Mouse (Mus musculus) retina, postnatal 1 day (tissue): ENCODE data around the gene Runx2.

Source experiments
- DNase-seq: peaks from one replicate; pipeline ENCODE4 v3.0.0-alpha.2; 2012

Gene Runx2

DNA sequence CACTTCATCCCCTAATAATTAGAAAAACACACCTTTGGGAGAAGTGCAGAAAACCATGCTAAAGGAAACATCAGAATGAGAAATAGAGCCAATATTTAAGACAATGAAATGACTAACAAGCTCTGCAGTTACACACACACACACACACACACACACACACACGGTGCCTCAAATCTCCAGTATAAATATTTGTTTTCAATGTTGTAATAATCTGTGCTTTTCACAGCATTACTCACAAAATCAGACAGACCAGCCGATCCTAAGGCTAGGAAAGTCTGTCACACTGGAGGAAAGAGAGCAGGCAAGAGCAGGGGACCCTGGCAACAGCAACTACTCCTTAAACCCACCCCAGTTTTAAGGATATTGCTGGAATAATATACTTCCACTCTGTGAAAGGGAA, 196.9 kb downstream of the Runx2 start:
- no peak for DNase-seq

DNA sequence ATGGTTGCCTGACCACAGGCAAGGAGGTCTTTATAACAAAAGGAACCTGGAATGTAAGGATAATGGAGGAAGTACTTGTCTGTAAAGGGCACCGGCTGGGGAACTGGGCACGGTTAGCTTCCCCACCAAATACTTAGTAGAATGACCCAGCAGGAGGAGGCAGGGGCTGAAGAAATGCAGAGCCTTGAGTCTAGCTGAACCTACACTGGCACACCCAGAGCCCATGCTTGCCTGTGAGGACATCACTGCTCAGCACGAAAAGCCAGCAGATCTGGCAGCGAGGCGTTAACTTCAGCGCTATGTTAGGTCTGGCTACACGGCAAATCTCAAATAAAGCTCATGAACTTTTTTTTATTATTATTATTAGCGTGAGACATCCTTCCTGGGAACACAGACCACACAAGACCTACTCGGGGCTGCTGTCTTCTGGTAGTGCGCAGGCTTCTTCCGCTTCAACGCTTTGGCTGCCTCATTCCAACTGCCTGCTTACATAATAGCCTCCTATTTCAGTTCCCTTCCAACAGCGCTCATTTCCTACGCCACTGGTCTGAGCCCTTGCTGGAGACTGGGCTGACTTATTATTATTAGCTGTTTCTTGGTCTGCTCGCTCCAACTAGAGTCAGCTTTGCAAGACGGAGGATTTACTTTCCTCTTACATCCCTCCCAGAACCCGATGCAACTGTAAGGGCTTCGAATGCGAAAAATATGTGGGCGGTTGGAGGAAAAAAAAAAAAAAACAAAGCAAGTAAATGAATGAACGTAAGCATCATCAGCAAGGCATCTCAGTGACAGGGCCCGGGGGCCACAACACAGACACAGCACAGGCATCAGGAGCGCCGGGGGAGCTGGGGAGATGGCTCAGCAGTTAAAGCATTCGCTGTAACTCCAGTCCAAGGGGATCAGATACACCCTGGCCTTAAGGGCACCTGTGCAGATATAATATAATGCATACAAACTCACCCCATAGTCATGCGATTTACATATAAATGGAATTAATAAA, 200.6 kb downstream of the Runx2 start:
- peak; percentile 82 for DNase-seq

DNA sequence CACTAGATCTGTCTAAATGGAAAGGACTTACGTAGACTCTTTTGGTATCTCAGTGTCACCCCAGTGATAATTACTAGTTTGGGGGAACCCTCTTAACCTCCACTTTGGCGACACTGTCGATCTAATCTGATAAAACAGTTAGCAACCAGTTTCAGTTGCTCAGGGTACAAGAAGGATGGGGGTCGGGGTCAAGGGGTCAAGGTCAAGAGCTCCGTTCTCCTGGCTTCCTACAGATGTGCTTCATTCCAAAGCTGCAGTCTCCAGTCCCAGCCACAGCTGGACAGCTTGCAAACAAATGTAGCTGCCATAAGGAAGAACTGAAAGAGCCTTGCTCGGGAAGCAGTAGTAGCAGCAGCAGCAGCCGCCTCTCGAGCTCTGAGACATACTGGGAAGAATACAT, 202.0 kb downstream of the Runx2 start:
- no peak for DNase-seq

DNA sequence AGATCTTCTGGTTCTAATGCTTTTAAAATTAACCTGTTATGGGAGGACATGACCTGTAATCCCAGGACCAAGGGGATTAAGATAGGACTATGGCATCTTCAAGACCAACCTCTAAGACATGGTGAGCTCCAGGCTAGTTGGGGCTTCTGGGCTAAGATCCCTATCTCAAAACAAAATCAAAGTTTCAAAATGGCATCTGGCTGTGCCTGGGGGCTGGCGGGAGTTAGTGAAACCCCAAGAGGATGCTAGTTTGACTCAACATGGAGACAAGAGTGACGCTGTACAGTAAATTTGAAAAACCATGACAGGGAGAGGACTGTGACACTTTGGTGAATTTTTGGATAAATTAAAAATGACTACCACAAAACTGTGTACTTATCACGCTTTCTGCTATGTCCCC, 202.6 kb downstream of the Runx2 start:
- no peak for DNase-seq

DNA sequence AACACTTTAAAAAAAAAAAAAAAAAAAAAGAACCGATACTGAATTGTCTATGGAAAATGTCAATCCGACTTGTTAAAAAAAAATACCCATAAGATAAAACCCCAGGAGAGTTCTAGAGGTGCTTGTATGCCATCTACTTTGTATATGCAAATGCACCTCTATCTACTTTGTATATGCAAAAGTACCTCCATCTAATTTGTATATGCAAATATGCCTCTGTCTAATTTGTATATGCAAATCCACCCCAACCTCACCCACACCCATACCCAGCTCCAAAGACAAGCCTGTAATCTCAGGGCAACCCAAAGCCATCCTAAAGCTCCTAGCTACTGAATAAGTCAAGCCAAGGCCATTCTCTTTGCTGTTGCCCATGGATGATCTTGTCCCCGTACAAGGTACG, 203.1 kb downstream of the Runx2 start:
- no peak for DNase-seq

DNA sequence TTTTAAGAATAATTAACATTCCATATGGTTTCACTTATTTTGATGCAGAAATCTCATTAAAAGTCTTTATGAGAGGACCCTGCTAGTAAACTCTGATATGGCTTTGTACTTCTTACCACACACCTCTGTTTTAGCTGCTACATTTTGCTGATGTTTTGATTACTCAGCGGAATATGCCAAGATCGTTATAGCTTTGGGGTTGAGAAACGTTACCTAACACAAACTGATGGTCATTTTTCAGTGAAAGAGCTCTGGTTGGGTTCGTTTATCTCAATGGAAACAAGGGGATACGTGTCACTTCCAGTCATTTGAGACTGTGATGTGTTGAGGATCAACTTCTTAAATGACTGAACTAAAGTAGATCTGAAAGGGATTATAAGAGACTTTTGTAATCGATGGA, 203.8 kb downstream of the Runx2 start:
- no peak for DNase-seq

DNA sequence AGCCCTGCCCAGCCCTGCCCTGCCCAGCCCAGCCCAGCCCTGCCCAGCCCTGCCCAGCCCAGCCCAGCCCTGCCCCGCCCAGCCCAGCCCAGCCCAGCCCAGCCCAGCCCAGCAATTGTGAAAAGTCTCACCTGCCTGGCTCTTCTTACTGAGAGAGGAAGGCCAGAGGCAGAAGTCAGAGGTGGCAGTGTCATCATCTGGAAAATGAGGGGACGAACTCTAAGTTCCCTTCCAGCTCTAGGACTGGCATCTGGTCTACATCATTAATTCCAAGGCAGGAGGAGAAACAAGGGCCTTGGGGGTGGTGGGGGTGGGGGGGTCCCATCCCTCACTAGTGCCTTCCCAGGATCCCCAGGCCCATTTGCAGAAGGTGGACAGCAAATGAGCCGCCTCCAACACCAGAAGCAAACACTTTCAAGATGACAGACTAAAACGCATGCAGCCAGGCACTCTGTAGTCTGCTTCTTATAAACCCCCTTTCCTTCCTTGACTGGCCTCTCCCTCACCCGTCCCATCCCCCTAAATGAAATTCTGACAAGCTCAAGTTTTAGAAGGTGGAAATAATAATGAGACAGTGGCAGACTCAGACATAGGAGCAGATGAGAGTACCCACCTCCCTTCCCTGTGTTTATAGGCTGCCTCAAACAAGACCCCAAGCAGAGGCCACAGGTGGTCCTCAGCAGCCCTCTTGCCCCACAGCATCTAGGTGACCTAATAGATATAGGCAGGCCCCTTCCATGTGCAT, 204.5 kb downstream of the Runx2 start:
- DNase-seq = no peak

DNA sequence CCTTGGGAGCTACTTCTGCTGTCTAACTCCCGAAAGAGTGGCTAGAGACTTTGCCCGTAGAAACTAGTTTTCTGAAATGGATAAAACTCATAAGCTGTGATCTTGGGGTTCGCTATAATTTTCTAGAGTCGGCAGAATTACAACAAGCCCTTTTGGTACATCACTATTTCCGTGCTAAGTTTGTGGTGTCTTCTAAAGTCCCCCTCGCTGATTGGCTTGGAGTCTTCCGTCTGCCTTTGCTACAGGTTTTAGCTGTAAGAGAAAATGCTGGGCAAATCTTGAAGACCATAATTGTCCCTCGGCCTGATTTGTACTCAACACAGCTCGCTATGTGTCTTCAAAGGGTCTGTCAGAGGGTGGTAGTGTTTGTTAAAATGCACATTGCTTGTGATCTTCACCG, 205.2 kb downstream of the Runx2 start:
- no peak for DNase-seq

DNA sequence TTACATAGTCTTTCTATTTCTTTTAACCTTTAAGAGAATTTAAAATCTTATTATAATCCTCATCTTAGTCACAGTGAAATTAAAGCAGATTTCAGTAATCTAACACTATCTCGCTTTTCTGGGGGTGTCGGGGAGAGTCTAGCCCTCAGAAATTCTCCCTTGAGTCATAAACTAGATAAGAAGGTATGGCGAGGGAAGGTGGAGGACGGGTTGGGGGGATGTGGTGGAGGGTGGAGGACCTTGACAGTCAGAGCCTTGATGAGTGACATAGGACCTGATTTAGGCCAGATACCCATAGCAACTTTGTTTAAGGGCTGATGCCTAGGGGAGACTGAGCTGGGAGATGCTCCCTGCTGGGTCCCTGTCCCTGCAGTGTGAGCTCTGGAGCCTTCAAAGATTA, 205.7 kb downstream of the Runx2 start:
- no peak for DNase-seq

DNA sequence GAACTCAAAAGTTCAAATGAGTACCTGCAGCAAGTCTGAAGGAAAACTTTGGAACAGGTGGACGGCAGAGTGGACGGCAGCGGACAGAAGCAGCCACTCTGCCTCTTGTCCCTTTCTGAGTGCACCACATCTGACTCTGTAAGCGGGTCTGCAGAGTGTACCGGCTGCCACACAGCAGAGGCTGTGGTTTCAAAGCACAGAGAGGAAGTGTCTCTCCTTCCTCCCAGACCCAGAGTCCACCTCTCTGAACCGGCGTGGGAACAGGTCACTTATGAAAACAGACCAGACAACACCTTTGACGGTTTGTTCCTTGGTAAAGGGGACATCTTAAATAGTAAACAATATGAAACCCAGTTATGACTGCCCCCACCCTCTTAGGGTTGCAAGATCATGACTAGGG, 207.2 kb downstream of the Runx2 start:
- DNase-seq = no peak

DNA sequence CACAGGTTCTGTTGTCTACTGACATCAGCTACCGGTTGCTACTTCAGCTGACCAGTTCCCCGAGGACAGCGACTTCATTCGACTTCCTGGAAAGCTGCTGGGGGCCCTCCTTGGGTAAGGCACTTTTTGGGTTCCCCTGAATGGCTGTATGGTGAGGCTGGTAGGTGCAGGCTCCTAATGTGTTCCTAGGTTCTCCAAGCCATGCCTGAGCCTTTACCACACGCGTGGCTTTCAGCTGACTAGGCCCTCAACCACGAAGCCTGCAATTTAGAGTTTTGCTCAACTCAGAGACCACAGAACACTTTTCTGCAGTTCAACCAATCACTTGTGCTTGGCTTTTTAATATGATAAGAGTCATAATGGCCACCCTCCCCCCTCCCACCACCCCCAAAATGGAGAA, 208.4 kb downstream of the Runx2 start:
- no peak for DNase-seq

DNA sequence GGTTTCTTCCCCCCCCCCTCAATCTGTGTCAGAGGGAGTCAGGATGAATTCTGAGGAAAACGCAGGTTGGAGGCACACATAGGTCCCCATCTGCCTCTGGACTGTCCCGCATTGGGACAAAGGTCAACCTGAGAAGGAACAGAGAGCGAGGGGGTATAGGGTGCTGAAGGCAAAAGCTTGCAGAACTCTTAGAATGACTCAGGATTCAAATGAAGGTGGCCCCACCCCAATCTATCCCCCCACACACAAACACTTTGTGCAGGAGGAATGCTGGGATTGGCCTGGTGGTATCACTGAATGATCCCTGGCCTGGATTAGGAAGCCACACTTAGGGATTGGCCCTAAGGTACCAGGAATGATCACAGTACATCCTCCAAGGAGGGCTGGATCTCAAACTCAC, 208.8 kb downstream of the Runx2 start:
- DNase-seq = no peak

DNA sequence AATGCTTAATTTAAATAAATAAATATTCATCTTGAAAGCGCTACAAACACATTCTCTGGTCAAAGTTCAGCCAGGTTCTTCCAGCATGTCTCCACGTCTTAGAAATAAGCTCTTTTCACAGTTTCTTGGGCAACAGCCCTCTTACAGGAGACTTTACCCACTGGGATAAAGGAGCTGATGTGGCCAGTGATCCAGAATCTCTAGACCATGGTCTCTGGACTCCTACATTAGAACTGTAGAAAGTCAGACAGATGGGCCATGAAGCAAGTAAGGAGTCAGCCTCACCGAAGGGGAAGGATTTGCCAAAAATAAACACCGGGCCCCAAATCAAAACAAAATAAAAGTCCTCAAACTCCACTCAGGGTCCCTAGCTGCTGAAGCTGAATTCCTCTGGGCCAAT, 211.4 kb downstream of the Runx2 start:
- no peak for DNase-seq

DNA sequence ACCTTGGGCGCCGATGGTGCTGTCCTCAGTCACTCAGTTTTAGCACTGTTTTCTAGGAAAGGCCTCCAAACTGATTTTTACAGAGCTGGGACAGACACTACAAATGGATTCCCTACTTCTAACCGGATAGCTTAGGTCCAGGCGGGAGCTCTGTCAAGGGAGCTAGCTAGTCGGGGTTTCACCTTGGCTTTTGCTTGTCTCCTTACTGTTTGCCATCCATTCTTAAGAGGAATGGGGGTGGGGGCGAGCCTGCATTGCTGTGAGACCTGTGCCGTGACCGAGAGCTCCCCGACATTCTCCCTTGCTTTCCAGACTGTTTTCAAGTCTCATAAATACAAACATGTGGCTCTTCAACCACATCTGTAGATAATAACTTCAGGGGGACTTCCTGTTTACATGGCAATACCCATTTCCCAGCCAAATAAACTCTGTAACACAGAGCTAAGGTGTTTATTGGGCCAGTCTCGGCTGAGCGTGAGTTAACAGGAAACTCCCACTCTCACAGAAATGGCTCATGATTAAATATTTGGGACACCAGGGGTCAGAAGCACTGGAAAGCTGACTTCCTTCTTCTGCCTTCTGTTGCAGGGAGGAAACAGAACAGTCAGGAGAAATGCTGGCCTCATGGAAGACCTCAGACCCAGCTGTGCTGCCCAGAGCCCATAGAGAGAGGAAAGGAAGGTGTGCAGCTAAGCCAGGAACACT, 213.1 kb downstream of the Runx2 start:
- DNase-seq = no peak

DNA sequence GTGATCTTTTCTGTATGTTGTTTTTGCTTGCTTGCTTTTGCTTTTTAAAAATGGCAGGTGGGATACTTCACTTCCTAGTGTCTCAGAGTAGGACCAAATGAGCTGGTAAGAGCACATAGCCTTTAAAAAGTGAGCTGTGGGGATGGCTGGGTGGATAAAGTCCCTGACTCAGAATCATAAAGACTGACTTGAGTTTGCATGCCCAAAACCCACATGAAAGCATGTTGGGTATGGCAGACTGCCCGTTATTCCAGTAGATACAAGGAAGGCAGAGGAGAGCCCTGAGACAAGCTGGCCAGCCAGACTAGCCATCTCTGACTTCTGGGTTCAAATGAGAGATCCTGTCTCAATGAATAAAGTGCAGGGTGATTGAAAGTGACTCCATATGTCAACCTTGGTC, 214.7 kb downstream of the Runx2 start:
- DNase-seq = no peak

DNA sequence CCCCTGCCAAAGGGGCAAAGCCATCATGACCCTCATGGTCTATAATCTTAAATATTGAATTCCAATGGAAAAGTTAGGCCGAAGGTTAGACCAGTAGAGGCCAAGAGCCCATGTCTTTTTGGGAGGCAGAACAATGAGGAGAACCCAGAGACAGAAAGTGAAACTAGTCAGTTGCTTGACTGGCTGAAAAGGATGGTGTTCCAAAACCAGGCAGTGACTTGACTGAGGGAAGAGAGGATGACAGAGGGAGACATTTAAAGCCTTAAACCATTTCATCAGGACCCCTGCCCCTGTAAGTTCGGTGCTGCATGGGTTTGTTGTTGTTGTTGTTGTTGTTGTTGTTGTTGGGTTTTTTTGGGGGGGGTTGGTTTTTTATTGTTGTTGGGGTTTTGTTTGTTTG, 215.5 kb downstream of the Runx2 start:
- DNase-seq = no peak

DNA sequence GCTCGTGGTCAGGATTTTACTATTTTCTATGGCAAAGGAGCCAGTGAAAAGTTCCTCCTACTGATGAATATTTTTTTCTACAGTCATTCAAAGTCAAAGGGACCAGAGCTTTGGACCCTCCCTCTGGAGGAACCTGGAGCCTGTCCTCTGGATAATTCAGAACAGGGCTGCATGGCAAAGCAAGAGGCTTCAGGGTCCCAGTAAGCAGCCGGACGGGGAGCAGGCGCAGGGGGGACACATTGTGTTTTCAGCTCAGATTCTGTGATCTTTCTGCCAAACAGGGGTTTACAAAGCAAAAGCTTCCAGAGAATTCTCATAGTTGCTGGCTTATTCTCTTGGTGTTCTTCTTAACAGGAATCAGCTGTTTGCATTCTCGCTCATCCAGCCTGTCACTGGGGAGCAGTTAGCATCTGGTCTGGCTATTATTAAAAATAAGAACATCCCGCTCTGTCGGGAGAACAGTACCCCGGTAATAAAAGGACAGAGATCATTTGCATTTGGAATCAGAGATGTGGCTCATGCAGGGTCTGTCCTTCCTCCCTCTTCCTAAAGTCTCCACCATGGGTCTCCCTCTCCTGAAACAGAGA, 216.6 kb downstream of the Runx2 start:
- no peak for DNase-seq

DNA sequence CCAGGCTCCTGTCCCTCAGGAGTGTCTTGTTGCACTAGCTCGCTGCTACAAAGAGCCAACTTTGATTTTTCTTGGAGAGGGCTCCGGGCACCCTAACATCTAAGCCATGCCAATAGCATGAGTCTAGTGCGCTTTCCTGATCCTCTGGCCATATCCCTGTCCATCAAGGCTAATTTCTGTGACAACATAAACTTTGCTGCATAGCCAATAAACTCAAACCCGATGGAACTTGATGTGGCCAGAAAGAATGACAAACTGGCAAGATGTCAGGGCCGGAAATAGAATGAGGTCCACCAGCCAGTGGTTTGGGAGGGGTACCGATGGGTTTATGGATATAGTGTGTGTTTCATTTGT, 221.9 kb downstream of the Runx2 start:
- DNase-seq = no peak

DNA sequence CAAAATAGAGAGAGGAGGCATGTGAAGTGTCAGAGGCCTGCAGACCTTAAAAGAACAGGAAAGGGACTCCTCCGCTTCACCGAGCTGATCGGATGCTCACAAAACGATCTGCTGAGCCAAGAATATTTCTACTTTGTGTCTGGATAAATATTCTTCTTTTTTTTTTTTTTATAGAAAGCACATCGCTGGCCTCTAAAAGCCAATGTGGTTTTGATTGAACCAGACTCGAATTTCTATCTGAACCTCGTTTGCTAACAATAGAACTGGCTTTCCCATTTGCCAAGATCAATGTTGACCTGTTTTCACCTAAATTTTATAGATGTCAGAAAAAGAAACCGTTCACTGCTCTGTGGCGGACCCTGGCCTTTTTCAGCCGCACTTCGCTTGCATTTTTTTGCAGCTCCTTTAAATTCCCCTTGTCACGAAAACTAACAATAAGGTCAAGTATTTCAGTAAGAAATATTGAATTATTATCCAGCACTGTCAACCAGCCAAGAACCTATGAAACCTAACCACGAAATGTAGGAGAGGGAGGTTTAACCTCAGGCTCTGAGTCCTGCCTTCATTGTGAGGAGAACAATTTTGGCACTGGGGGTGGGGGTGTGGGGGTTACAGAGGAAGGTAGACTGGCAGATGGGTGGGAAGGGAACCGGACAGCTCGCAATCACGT, 222.4 kb downstream of the Runx2 start:
- DNase-seq = no peak

DNA sequence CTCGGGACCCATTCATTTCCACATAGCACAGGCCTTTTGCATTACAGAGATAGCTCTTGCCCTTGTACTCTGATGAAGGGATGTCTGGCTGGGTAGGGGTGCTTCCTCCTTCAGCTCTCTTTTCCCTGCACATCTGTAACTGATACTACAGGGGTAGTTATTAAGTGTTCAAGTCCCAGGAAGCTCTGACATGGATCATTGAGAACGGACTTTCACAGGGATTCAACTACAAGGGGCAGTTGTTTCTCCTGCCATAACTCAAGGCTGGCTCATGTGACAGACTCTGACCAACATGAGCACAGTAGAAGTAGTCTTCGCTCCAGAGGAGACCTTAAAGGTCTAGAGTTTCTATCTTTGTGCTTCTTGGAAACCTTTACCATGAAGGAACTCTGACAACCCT, 226.1 kb downstream of the Runx2 start:
- no peak for DNase-seq

DNA sequence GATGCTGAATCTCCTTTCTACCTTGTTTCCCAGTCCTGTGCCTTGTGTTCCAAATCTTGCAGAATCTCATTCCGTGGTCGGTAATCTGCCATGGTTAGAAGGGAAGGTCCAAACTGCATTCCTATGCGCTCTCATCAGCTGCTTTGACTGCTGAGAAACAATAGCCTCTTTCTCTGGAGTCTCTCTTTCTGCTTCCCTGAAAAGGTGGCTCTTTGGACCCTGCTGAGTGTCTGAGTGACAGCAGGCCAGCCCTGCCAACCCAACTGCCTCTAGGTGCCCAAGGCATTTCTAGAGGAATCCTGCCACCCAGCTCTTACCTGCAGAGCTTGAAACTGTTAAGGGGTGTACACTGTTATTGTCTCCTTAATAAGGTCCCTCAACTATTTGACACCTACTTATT, 226.6 kb downstream of the Runx2 start:
- peak; percentile 65 for DNase-seq

DNA sequence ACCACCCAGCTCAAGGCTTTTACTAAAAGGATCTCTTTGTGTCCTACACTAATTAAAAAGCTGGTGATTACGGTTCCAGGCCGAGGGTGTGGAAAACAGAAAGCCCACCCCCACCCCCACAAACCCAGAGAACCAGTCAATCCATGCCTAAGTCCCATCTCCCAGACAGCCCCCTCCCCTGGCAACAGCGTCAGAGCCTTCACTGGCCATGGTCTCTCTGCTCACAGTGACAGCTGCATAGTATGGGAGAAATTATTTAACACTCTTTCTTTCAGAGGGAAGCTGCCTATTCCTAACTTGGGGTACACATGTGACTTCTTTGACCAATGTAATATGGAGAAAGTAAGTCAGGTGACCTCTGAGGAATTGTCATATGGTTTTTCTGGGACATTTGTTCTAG, 228.4 kb downstream of the Runx2 start:
- peak; percentile 27 for DNase-seq

DNA sequence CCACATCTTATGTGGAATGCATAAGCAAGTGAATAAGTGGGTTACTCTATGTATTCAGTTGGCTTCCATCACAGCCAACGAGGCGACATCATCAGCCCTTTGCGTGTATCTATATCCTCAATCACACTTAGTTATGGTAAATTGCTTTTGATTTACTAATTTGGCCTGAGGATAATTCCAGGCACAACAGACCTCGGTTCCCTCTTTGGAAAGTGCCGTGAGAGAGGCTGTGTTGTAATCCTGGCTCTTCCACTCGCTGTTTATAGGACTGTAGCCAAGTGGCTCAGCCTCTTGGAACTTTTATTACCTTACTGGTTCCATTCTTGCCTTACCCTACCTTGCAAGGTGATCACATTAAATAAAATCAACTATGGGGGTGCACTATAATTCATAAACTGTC, 229.8 kb downstream of the Runx2 start:
- peak; percentile 23 for DNase-seq
